9 mouse cellular contexts compared by ENCODE assay signal in genomic region chr9:98973561-98973960, GRCm38 (mm10). TPM values are rescaled to one million over a fixed set of nuclear protein-coding genes. Genes with fewer than 3 reads are reported as not detected.
DNase-seq lines count a peak whose midpoint lies in the region; ATAC-seq and TF ChIP-seq lines count a peak whose summit lies in the region.
"Had no signal": no experiment of that assay in that cellular context is flagged by ENCODE, and none has a peak within 500 bp of the region (broad histone marks: within the 10 kb centered on the region; RNA-seq: fewer than 3 reads in every experiment).

No protein-coding gene starts in this region.

- H3K36me3 ChIP-seq in lung, postnatal 0 days (ENCODE audit: insufficient read depth, low read length) = no peaks in the 10 kb centered on the region
- no peaks in the 10 kb centered on the region for H3K36me3 ChIP-seq in liver, embryonic 15.5 days (replicated peaks)
- H3K36me3 ChIP-seq in stomach, embryonic 16.5 days (ENCODE audit: control insufficient read depth, insufficient read depth, low read length) = no peaks in the 10 kb centered on the region

- no peak for TF ChIP-seq EP300 in lung, postnatal 0 days (IDR thresholded peaks at IDR 0.05)

- H3K27ac ChIP-seq in lung, postnatal 0 days (ENCODE audit: low read length) = no peak overlapping the region
- H3K27ac ChIP-seq in liver, embryonic 15.5 days (replicated peaks) = no peak overlapping the region
- H3K27ac ChIP-seq in stomach, embryonic 16.5 days (ENCODE audit: low read length) = no peak overlapping the region

- no peaks in the 10 kb centered on the region for H3K9me3 ChIP-seq in lung, postnatal 0 days (ENCODE audit: low read length)
- no peaks in the 10 kb centered on the region for H3K9me3 ChIP-seq in liver, embryonic 15.5 days (replicated peaks)
- peaks cover 14% of the 10 kb centered on the region for H3K9me3 ChIP-seq in stomach, embryonic 16.5 days (replicated peaks; ENCODE audit: control insufficient read depth, low read length)

- peaks cover 49% of the 10 kb centered on the region for H3K27me3 ChIP-seq in lung, postnatal 0 days (replicated peaks; ENCODE audit: insufficient read depth, low read length)
- H3K27me3 ChIP-seq in liver, embryonic 15.5 days = peaks cover 89% of the 10 kb centered on the region
- H3K27me3 ChIP-seq in stomach, embryonic 16.5 days (ENCODE audit: control insufficient read depth, insufficient read depth, low read length) = peaks cover 62% of the 10 kb centered on the region

- no peak overlapping the region for H3K9ac ChIP-seq in lung, postnatal 0 days (replicated peaks; ENCODE audit: low read depth)
- no peak overlapping the region for H3K9ac ChIP-seq in liver, embryonic 15.5 days
- H3K9ac ChIP-seq in stomach, embryonic 16.5 days (ENCODE audit: low read length) = no peak overlapping the region

- H3K4me2 ChIP-seq in lung, postnatal 0 days (replicated peaks; ENCODE audit: low read depth, low read length) = peak overlapping the region; percentile 58
- 0 out of 2 replicates have a peak overlapping the region, but pooled peaks have one; percentile 49 for H3K4me2 ChIP-seq in liver, embryonic 15.5 days
- peak overlapping the region; percentile 55 for H3K4me2 ChIP-seq in stomach, embryonic 16.5 days (ENCODE audit: low read depth, low read length)

- no peak for TF ChIP-seq CTCF in lung, postnatal 0 days (IDR thresholded peaks at IDR 0.05)

- peak; percentile 44 for DNase-seq in embryo, embryonic 10.5 days (ENCODE audit: low spot score)
- DNase-seq in embryo, embryonic 11 days = no peak
- DNase-seq in lung, postnatal 0 days (ENCODE audit: low spot score) = no peak
- no peak for DNase-seq in lung, postnatal 25 days (ENCODE audit: low spot score)
- no peak for DNase-seq in thymus, postnatal 10 days (ENCODE audit: low spot score in 2 of 2)
- DNase-seq in cerebellum, postnatal 25 days = no peak
- DNase-seq: cerebellum, adult 8-10 months had no signal

- H3K4me1 ChIP-seq in lung, postnatal 0 days (ENCODE audit: insufficient read depth, low read depth, low read length) = peaks cover 8% of the 10 kb centered on the region
- 0 out of 2 replicates have a peak, but pooled peaks cover 5% of the 10 kb centered on the region for H3K4me1 ChIP-seq in liver, embryonic 15.5 days (replicated peaks)
- H3K4me1 ChIP-seq in stomach, embryonic 16.5 days (ENCODE audit: control insufficient read depth, insufficient read depth, low read length) = peaks cover 6% of the 10 kb centered on the region

- peak overlapping the region; percentile 35; the same call in 1 of the 2 replicates for H3K4me3 ChIP-seq in lung, postnatal 0 days (ENCODE audit: low read depth, low read length)
- H3K4me3 ChIP-seq in liver, embryonic 15.5 days (replicated peaks) = no peak overlapping the region; the same call in 1 of the 2 replicates
- H3K4me3 ChIP-seq in stomach, embryonic 16.5 days (replicated peaks; ENCODE audit: low read length) = peak overlapping the region; percentile 41

- no peak for ATAC-seq in lung, postnatal 0 days
- no peak for ATAC-seq in liver, embryonic 15.5 days (ENCODE audit: insufficient read depth)
- ATAC-seq in stomach, embryonic 16.5 days (ENCODE audit: insufficient read depth, low FRiP score) = no peak

- WGBS in lung, postnatal 0 days = 5% methylated on average over 7 of the region's 7 CpGs
- WGBS in liver, embryonic 15.5 days (ENCODE audit: insufficient replicate concordance) = 4% methylated on average over 7 of the region's 7 CpGs
- 10% methylated on average over 7 of the region's 7 CpGs for WGBS in stomach, embryonic 16.5 days

RNA-seq across cellular contexts. Expression of gene Faim, which starts 12.6 kb away (rescaled TPM):
- 35.3 and 38.4 TPM in 2 replicates for polyA plus RNA-seq in lung, postnatal 0 days (2015; fragmentation: Nextera tagmentation; extraction: Ambion mirVana)
- polyA plus RNA-seq in liver, embryonic 15.5 days (2015; fragmentation: Nextera tagmentation; extraction: Ambion mirVana) = 9.5 and 10.6 TPM in 2 replicates
- 31.7 and 37.9 TPM in 2 replicates for polyA plus RNA-seq in stomach, embryonic 16.5 days (2015; fragmentation: Nextera tagmentation; extraction: Ambion mirVana)

RNA-seq across cellular contexts. Expression of gene Foxl2, which starts 18.5 kb away (rescaled TPM):
- polyA plus RNA-seq in lung, postnatal 0 days (2015; fragmentation: Nextera tagmentation; extraction: Ambion mirVana) = not detected in 2 replicates
- not detected in 2 replicates for polyA plus RNA-seq in liver, embryonic 15.5 days (2015; fragmentation: Nextera tagmentation; extraction: Ambion mirVana)
- polyA plus RNA-seq in stomach, embryonic 16.5 days (2015; fragmentation: Nextera tagmentation; extraction: Ambion mirVana) = not detected in 2 replicates
